Mouse (Mus musculus): Measurements from ENCODE around the gene Bcar1. TPM values are rescaled to one million over a fixed set of nuclear protein-coding genes. Genes with fewer than 3 reads are reported as not detected.

Gene Bcar1
- 46.4 and 47.2 TPM in 2 replicates for polyA plus RNA-seq (2016; fragmentation: Nextera tagmentation; extraction: Ambion mirVana)

DNA sequence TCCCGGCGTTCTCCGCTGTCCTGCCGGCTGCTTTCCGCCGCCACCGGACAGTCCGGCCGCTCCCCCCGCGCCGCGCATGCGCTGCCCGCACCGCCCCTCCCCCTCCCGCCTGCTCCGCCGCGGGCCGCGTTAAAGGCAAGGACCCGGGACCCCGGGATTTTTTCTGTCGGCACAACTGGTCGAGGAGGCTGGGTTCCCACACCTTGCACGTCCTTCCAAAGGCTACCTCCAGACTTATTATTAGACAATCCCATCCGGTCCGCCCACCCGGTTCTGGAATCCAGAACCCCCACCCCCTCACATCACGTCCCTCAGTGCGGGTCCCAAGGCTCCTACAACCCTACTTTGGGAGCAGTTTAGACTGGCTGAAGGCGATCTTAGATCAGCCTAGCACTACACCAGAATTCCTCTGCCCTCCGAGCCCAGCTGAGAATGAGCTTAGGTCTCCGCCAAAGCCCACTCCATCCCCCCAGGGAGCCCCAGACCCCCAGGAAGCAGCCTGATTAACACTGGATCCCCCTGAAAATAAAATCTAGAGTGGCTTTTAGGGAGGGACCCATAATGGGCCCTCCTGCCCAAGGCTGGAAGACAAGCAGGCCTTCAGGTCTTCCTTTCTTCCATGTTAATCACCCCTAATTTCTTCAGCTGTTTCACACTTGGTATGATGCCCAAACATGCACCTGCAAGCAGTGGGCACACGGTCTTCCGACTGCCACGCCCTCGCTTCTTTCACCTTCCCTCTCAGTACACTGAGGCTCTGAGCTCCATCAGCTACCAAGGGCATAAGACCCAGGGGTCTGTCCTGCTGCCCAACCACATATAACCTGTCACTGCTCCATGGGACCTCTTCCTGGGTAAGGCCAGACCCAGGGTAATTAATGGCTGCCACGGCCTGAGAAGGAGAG, at the start of gene Bcar1:
Gene Bcar1 (minus strand): TSS at position 18 of the 905 bp plus-strand sequence.
- Histone ChIP-seq H3K9ac (peak within 1 kb of the TSS; percentile 99), H3K4me3 (peak within 1 kb of the TSS; percentile 99), H3K4me1 (replicated peaks) (peaks cover 76% of the 10 kb centered on the region), H3K27me3 (replicated peaks) (no peaks in the 10 kb centered on the region), H3K4me2 (peak within 1 kb of the TSS; percentile 72), H3K36me3 (peaks cover 6% of the 10 kb centered on the region), H3K27ac (ENCODE audit: poor library complexity, severe bottlenecking) (peak within 1 kb of the TSS; percentile 88), H3K9me3 (replicated peaks) (no peaks in the 10 kb centered on the region)
- ATAC-seq (ENCODE audit: insufficient number of reproducible peaks, low FRiP score): peak; percentile 77
- 11% methylated on average over 39 of the region's 40 CpGs for WGBS

DNA sequence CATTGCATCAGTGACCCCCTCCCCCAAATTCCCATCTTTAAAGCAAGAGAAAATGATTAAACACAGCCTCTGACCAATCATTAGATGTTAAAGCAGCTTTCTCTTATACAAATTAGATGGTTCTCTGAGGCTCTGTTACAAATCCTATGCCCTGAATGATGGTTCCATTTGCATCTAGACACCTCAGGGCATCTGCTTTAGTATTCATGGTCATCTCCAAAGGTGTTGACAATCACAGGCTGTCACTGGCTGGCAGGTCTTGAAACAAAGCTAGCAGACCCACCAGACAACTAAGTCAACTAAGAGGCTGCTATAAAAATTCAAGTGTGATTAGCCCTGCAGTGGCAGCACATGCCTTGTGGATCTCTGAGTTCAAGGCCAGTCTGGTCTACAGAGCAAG, 46.0 kb upstream of the Bcar1 start:
- H3K27ac ChIP-seq (ENCODE audit: poor library complexity, severe bottlenecking): no peak overlapping the region
- H3K27me3 ChIP-seq (replicated peaks): no peaks in the 10 kb centered on the region
- H3K4me2 ChIP-seq: no peak overlapping the region
- peaks cover 46% of the 10 kb centered on the region for H3K4me1 ChIP-seq (replicated peaks)
- ATAC-seq (ENCODE audit: insufficient number of reproducible peaks, low FRiP score): no peak
- H3K9me3 ChIP-seq (replicated peaks): no peaks in the 10 kb centered on the region
- H3K36me3 ChIP-seq: 0 out of 2 replicates have a peak, but pooled peaks cover 9% of the 10 kb centered on the region
- H3K9ac ChIP-seq: no peak overlapping the region
- no peak overlapping the region for H3K4me3 ChIP-seq

DNA sequence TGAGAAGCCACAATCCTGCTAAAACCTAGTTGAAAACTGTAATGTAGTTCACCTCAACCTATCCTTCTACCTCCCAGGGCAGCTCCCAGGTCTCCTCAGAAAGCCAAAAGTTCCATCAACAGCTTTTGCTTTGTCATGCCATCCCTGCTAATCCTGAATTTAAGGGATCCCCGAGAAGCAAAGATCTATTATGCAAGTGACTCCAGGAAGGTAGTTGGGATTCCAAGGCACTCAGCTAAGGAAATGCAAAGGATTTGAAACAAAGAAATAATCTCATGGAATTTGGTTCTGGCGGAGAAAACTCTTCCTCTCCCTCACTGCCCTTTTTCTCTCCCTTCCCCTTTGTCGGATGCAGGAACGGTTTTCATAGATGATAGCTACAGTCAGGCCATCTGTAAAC, 45.6 kb upstream of the Bcar1 start:
- Histone ChIP-seq H3K36me3 (0 out of 2 replicates have a peak, but pooled peaks cover 8% of the 10 kb centered on the region), H3K4me3 (no peak overlapping the region), H3K27me3 (replicated peaks) (no peaks in the 10 kb centered on the region), H3K4me2 (no peak overlapping the region), H3K4me1 (replicated peaks) (peaks cover 41% of the 10 kb centered on the region), H3K9me3 (replicated peaks) (no peaks in the 10 kb centered on the region), H3K9ac (no peak overlapping the region), H3K27ac (ENCODE audit: poor library complexity, severe bottlenecking) (no peak overlapping the region)
- 47% methylated on average over 4 of the region's 4 CpGs for WGBS
- ATAC-seq (ENCODE audit: insufficient number of reproducible peaks, low FRiP score): no peak

DNA sequence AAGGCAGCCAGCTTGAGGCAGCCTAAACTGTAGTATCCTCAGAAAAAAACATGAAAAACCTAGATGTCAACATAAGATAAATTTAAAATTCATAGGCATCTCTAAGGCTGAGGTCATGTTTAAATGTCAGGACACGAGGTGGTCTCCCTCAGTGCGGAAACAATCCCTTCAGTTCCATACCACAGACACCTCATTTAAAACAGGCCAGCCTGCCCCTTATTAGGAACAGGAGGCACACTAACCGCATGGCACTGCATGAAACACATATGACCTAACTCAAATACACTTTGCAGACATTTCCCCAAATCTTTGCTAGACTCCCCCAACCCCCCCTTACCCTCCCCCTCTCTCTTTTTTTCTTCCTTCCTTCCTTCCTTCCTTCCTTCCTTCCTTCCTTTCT, 44.9 kb upstream of the Bcar1 start:
- Histone ChIP-seq H3K27ac (ENCODE audit: poor library complexity, severe bottlenecking) (0 out of 2 replicates have a peak overlapping the region, but pooled peaks have one; percentile 32), H3K4me2 (no peak overlapping the region), H3K4me1 (replicated peaks) (peaks cover 41% of the 10 kb centered on the region), H3K9me3 (replicated peaks) (no peaks in the 10 kb centered on the region), H3K4me3 (no peak overlapping the region), H3K9ac (no peak overlapping the region), H3K27me3 (replicated peaks) (no peaks in the 10 kb centered on the region), H3K36me3 (0 out of 2 replicates have a peak, but pooled peaks cover 8% of the 10 kb centered on the region)
- WGBS: 74% methylated on average over 3 of the region's 3 CpGs
- no peak for ATAC-seq (ENCODE audit: insufficient number of reproducible peaks, low FRiP score)

DNA sequence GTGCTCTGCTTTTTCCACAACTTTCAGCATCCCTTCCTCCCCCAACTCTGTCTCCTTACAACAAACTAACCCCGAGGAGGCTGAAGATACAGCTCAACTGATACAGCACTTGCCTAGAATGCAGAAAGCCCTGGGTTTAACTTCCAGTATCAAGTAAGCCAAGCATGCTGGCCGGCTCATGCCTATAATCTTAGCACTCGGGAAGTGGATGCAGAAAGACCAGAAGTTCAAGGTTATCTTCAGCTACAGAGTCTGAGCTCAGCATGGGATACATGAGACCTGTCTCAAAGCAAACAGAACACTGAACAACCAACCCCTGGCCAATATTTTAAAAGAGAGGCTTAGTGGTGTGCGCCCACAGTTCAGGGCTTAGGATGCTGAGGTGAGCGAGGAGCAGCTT, 44.5 kb upstream of the Bcar1 start:
- no peak overlapping the region; the same call in 1 of the 2 replicates for H3K4me2 ChIP-seq

DNA sequence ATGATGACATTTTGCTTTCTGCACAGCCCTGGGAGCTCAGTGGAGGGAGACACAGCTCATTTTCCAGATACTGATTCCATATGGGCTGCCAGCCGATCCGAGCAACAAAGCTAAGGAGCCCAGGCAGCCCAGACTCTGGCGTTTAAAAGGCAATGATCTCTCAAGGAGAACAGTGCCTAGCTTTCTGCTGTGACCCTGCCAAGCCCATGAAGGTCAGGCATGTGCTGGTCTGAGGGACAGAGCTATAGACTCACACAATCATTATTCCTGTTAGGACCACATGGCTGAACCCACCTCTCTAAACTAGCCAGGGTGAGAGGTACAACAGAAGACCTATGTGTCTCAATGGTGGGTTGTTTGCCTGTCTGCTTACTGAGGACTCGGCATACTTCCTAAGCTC, 44.1 kb upstream of the Bcar1 start:
- peak overlapping the region; percentile 26; the same call in 1 of the 2 replicates for H3K9ac ChIP-seq
- no peak overlapping the region for H3K4me3 ChIP-seq
- H3K4me2 ChIP-seq: no peak overlapping the region; the same call in 1 of the 2 replicates
- H3K9me3 ChIP-seq (replicated peaks): no peaks in the 10 kb centered on the region
- H3K27me3 ChIP-seq (replicated peaks): no peaks in the 10 kb centered on the region
- 0 out of 2 replicates have a peak, but pooled peaks cover 8% of the 10 kb centered on the region for H3K36me3 ChIP-seq
- peak overlapping the region; percentile 32; the same call in 1 of the 2 replicates for H3K27ac ChIP-seq (ENCODE audit: poor library complexity, severe bottlenecking)
- 45% methylated on average over 4 of the region's 4 CpGs for WGBS
- ATAC-seq (ENCODE audit: insufficient number of reproducible peaks, low FRiP score): peak; percentile 19; the same call in 1 of the 2 replicates
- peaks cover 47% of the 10 kb centered on the region for H3K4me1 ChIP-seq (replicated peaks)

More for the DNA sequence above, 44.5 kb upstream of the Bcar1 start:
- no peak overlapping the region for H3K4me3 ChIP-seq
- H3K9ac ChIP-seq: peak overlapping the region; percentile 26; the same call in 1 of the 2 replicates
- no peaks in the 10 kb centered on the region for H3K27me3 ChIP-seq (replicated peaks)
- WGBS: 47% methylated on average over 5 of the region's 5 CpGs
- H3K36me3 ChIP-seq: 0 out of 2 replicates have a peak, but pooled peaks cover 8% of the 10 kb centered on the region
- no peak for ATAC-seq (ENCODE audit: insufficient number of reproducible peaks, low FRiP score)
- no peaks in the 10 kb centered on the region for H3K9me3 ChIP-seq (replicated peaks)
- peak overlapping the region; percentile 32; the same call in 1 of the 2 replicates for H3K27ac ChIP-seq (ENCODE audit: poor library complexity, severe bottlenecking)
- H3K4me1 ChIP-seq (replicated peaks): peaks cover 43% of the 10 kb centered on the region

DNA sequence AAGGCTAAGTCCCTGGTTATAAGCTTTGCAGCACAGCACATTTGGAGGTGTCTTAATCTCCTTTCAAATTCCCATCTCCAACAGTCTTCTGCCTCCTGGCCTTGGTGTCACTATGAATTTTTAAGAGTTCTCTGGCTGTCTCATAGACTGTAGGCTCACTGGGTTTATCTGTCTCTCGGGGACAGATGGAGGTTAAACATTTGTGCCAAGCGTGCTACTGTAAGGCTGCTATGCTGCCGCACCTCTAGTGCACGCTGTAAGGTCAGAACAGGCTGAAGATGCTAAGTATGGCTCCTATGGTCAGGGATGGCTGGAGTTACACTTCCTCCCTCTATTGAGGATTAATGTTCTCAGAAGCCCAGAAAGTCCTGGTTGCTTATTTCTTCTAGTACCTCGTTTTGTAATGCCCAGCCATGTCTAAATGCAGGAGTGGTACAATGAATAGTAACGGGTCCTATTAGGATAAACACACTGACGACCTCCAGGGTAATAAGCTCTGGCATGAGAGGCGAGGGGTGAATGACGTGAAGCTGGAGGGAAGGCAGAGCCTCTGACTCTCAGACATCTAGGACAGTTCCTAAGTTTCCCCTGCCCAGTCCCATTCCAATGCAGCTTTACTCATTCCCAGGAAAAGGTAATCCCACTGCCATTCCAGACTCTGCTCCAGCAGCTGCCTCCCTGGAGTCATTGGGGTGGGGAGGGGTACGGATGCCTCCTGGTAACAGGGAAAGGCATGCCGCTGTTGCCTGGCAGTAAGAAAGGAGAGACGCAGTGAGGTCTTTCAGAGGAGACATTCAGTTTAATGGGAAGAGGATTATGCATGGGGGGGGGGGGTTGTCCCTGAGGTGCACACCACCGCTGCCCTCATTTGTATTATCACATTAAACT, 43.3 kb upstream of the Bcar1 start:
- WGBS: 63% methylated on average over 13 of the region's 13 CpGs
- ATAC-seq (ENCODE audit: insufficient number of reproducible peaks, low FRiP score): no peak
- no peaks in the 10 kb centered on the region for H3K9me3 ChIP-seq (replicated peaks)
- no peak overlapping the region; the same call in 1 of the 2 replicates for H3K9ac ChIP-seq
- H3K27me3 ChIP-seq (replicated peaks): no peaks in the 10 kb centered on the region
- H3K27ac ChIP-seq (ENCODE audit: poor library complexity, severe bottlenecking): peak overlapping the region; percentile 32; the same call in 1 of the 2 replicates
- H3K4me3 ChIP-seq: no peak overlapping the region
- 0 out of 2 replicates have a peak, but pooled peaks cover 6% of the 10 kb centered on the region for H3K36me3 ChIP-seq
- no peak overlapping the region for H3K4me2 ChIP-seq
- H3K4me1 ChIP-seq (replicated peaks): peaks cover 51% of the 10 kb centered on the region

DNA sequence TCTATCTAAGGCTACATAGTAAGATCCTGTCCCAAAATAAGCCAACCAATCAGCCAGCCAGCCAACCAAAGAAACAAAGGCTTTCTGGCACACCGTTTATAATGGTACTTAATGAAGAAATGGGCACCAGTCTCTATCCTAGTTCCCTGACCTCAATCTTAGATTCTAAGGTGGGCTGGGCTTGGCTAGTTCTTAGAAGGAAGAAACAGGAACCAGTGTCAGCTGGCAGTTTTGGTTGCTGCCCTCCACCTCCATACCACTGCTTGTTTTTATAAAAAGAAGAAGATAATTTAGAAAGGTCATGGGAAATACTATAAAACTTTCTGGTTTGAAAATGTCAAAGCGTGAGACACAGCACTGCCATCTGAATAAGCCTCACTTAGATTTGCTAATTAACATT, 42.5 kb upstream of the Bcar1 start:
- 92% methylated on average over 2 of the region's 2 CpGs for WGBS
- no peak overlapping the region for H3K27ac ChIP-seq (ENCODE audit: poor library complexity, severe bottlenecking)

DNA sequence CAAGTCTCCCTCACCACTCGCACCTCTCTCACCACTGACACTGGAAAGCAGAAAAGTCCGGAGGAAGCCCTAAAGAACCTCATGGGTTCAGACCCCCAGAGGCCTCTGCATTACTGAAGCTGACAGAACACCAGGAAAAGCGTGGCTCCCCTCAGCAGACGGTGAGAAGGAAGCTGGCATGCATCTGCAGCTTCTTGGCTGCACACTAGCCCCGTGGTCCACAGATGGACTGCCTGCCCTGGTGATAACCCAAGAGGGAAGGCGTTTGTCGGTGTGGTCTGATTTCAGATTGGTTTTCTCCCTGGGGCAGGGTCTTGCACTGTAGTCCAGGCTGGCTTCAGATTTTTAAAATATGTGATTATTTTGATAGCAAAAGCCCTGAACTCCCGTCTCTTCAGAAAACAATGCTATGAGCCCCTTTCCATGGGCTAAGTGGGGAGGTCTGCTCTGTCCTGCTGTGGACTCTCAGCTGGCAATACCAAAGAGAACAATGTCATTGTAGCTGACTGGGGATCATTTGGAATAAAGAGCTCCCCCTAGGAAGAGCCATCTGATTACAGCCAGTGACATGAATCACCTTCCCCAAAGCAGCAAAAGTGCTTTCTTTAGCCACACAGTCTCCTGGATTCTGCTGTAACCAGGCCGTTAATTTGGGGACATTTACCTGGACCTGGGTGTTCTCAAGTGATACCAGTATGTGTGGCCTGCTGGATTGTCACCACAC, 39.2 kb upstream of the Bcar1 start:
- WGBS: 69% methylated on average over 9 of the region's 9 CpGs
- H3K4me3 ChIP-seq: no peak overlapping the region
- no peak overlapping the region for H3K4me2 ChIP-seq
- H3K9me3 ChIP-seq (replicated peaks): no peaks in the 10 kb centered on the region
- peaks cover 53% of the 10 kb centered on the region for H3K4me1 ChIP-seq (replicated peaks)
- no peak overlapping the region for H3K9ac ChIP-seq
- no peak overlapping the region for H3K27ac ChIP-seq (ENCODE audit: poor library complexity, severe bottlenecking)
- ATAC-seq (ENCODE audit: insufficient number of reproducible peaks, low FRiP score): no peak
- H3K27me3 ChIP-seq (replicated peaks): no peaks in the 10 kb centered on the region
- H3K36me3 ChIP-seq: peaks cover 4% of the 10 kb centered on the region; the same call in 1 of the 2 replicates

More for the DNA sequence above, 42.5 kb upstream of the Bcar1 start:
- H3K9ac ChIP-seq: no peak overlapping the region
- H3K9me3 ChIP-seq (replicated peaks): no peaks in the 10 kb centered on the region
- no peaks in the 10 kb centered on the region for H3K27me3 ChIP-seq (replicated peaks)
- no peak overlapping the region for H3K4me3 ChIP-seq
- peaks cover 51% of the 10 kb centered on the region for H3K4me1 ChIP-seq (replicated peaks)
- ATAC-seq (ENCODE audit: insufficient number of reproducible peaks, low FRiP score): no peak
- H3K4me2 ChIP-seq: no peak overlapping the region
- H3K36me3 ChIP-seq: 0 out of 2 replicates have a peak, but pooled peaks cover 3% of the 10 kb centered on the region

DNA sequence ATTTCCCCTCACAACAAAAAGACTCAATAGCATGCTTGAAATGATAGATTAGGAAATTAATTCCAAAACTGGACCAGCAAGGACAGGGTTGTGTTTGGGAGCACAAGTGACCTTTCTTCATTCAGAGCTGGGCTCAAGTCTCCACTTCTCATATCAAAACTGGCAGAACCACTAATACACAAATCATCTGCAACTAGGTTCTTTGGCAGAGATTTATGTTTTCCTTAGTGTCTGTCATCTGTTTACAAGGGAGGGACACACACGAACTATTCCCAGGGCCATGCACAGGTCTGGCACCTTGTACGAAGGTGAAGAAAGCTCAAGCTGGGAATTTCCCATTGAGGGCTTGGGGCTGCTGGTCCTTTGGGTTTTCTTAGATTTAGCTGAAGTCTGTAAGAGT, 38.6 kb upstream of the Bcar1 start:
- ATAC-seq (ENCODE audit: insufficient number of reproducible peaks, low FRiP score): no peak
- H3K4me1 ChIP-seq (replicated peaks): peaks cover 47% of the 10 kb centered on the region
- no peak overlapping the region for H3K9ac ChIP-seq
- H3K9me3 ChIP-seq (replicated peaks): no peaks in the 10 kb centered on the region
- H3K27me3 ChIP-seq (replicated peaks): no peaks in the 10 kb centered on the region
- 79% methylated on average over 2 of the region's 2 CpGs for WGBS
- no peak overlapping the region for H3K4me3 ChIP-seq
- no peak overlapping the region for H3K27ac ChIP-seq (ENCODE audit: poor library complexity, severe bottlenecking)
- peaks cover 4% of the 10 kb centered on the region; the same call in 1 of the 2 replicates for H3K36me3 ChIP-seq
- no peak overlapping the region for H3K4me2 ChIP-seq
